In genomic region chr11:80184531-80185071, GRCm38 (mm10) we compare ENCODE assay signal across 8 mouse cellular contexts. TPM values are rescaled to one million over a fixed set of nuclear protein-coding genes. Genes with fewer than 3 reads are reported as not detected.
DNase-seq lines count a peak whose midpoint lies in the region; ATAC-seq lines count a peak whose summit lies in the region.

No protein-coding gene starts in this region.

- no peaks in the 10 kb centered on the region for H3K27me3 ChIP-seq in lung, embryonic 15.5 days
- H3K27me3 ChIP-seq in embryonic facial prominence, embryonic 14.5 days (replicated peaks; ENCODE audit: control insufficient read depth, insufficient read depth, low read length) = no peaks in the 10 kb centered on the region
- no peaks in the 10 kb centered on the region for H3K27me3 ChIP-seq in intestine, embryonic 15.5 days (replicated peaks)
- H3K27me3 ChIP-seq in neural tube, embryonic 13.5 days = peaks cover 6% of the 10 kb centered on the region; the same call in 1 of the 2 replicates

- peak overlapping the region; percentile 71 for H3K4me3 ChIP-seq in lung, embryonic 15.5 days
- H3K4me3 ChIP-seq in embryonic facial prominence, embryonic 14.5 days (ENCODE audit: low read depth, low read length) = peak overlapping the region; percentile 69
- H3K4me3 ChIP-seq in intestine, embryonic 15.5 days (replicated peaks) = peak overlapping the region; percentile 83
- peak overlapping the region; percentile 44 for H3K4me3 ChIP-seq in neural tube, embryonic 13.5 days

- no peaks in the 10 kb centered on the region for H3K9me3 ChIP-seq in lung, embryonic 15.5 days
- H3K9me3 ChIP-seq in embryonic facial prominence, embryonic 14.5 days (ENCODE audit: control insufficient read depth, low read length) = no peaks in the 10 kb centered on the region
- no peaks in the 10 kb centered on the region for H3K9me3 ChIP-seq in intestine, embryonic 15.5 days
- H3K9me3 ChIP-seq in neural tube, embryonic 13.5 days = no peaks in the 10 kb centered on the region

- 68% methylated on average over 6 of the region's 6 CpGs for WGBS in lung, embryonic 15.5 days
- 87% methylated on average over 6 of the region's 6 CpGs for WGBS in embryonic facial prominence, embryonic 14.5 days
- WGBS in intestine, embryonic 15.5 days = 87% methylated on average over 6 of the region's 6 CpGs
- 92% methylated on average over 6 of the region's 6 CpGs for WGBS in neural tube, embryonic 13.5 days

- H3K9ac ChIP-seq in lung, embryonic 15.5 days = peak overlapping the region; percentile 78; the same call in 1 of the 2 replicates
- H3K9ac ChIP-seq in embryonic facial prominence, embryonic 14.5 days (ENCODE audit: low read depth, low read length) = 0 out of 2 replicates have a peak overlapping the region, but pooled peaks have one; percentile 83
- peak overlapping the region; percentile 87; the same call in 1 of the 2 replicates for H3K9ac ChIP-seq in intestine, embryonic 15.5 days
- peak overlapping the region; percentile 62; the same call in 1 of the 2 replicates for H3K9ac ChIP-seq in neural tube, embryonic 13.5 days

- H3K36me3 ChIP-seq in lung, embryonic 15.5 days = no peaks in the 10 kb centered on the region
- no peaks in the 10 kb centered on the region for H3K36me3 ChIP-seq in embryonic facial prominence, embryonic 14.5 days (ENCODE audit: control insufficient read depth, insufficient read depth, low read length)
- H3K36me3 ChIP-seq in intestine, embryonic 15.5 days = no peaks in the 10 kb centered on the region
- H3K36me3 ChIP-seq in neural tube, embryonic 13.5 days = no peaks in the 10 kb centered on the region

- peak overlapping the region; percentile 83; the same call in 1 of the 2 replicates for H3K27ac ChIP-seq in lung, embryonic 15.5 days
- H3K27ac ChIP-seq in embryonic facial prominence, embryonic 14.5 days (replicated peaks; ENCODE audit: low read depth, low read length) = peak overlapping the region; percentile 88; the same call in 1 of the 2 replicates
- peak overlapping the region; percentile 90; the same call in 1 of the 2 replicates for H3K27ac ChIP-seq in intestine, embryonic 15.5 days
- H3K27ac ChIP-seq in neural tube, embryonic 13.5 days (replicated peaks) = no peak overlapping the region

- no peak for ATAC-seq in lung, embryonic 15.5 days (ENCODE audit: borderline replicate concordance, extremely low read depth, low FRiP score, low TSS enrichment)
- no peak for ATAC-seq in embryonic facial prominence, embryonic 14.5 days (ENCODE audit: low read depth)
- ATAC-seq in intestine, embryonic 15.5 days = no peak
- ATAC-seq in neural tube, embryonic 13.5 days (ENCODE audit: low read depth) = no peak

- no peaks in the 10 kb centered on the region for H3K4me1 ChIP-seq in lung, embryonic 15.5 days
- no peaks in the 10 kb centered on the region for H3K4me1 ChIP-seq in embryonic facial prominence, embryonic 14.5 days (ENCODE audit: control insufficient read depth, insufficient read depth, low read length)
- peaks cover 6% of the 10 kb centered on the region; the same call in 1 of the 2 replicates for H3K4me1 ChIP-seq in intestine, embryonic 15.5 days (replicated peaks)
- H3K4me1 ChIP-seq in neural tube, embryonic 13.5 days (replicated peaks) = 0 out of 2 replicates have a peak, but pooled peaks cover 12% of the 10 kb centered on the region

- no peak for DNase-seq in lung, postnatal 14 days
- DNase-seq in embryonic facial prominence, embryonic 14.5 days (ENCODE audit: low spot score) = no peak
- DNase-seq in layer of hippocampus, adult 11-12 months (ENCODE audit: low spot score) = no peak
- DNase-seq in adrenal gland, adult 8-10 months = no peak
- DNase-seq in cerebellum, adult 8-10 months = no peak

- H3K4me2 ChIP-seq in lung, embryonic 15.5 days = peak overlapping the region; percentile 78
- peak overlapping the region; percentile 72 for H3K4me2 ChIP-seq in embryonic facial prominence, embryonic 14.5 days (ENCODE audit: low read depth, low read length)
- peak overlapping the region; percentile 72 for H3K4me2 ChIP-seq in intestine, embryonic 15.5 days (replicated peaks)
- H3K4me2 ChIP-seq in neural tube, embryonic 13.5 days = peak overlapping the region; percentile 57

RNA-seq across cellular contexts. Expression of gene Rnf135, which starts 0.9 kb away (rescaled TPM):
- polyA plus RNA-seq in lung, embryonic 15.5 days (2015; fragmentation: Nextera tagmentation; extraction: Ambion mirVana) = 9.6 and 11.7 TPM in 2 replicates
- polyA plus RNA-seq in embryonic facial prominence, embryonic 14.5 days (2014; fragmentation: Nextera tagmentation; extraction: Ambion mirVana) = 6.7 and 8.3 TPM in 2 replicates
- 10.1 and 10.8 TPM in 2 replicates for polyA plus RNA-seq in intestine, embryonic 15.5 days (2015; fragmentation: Nextera tagmentation; extraction: Ambion mirVana)
- polyA plus RNA-seq in neural tube, embryonic 13.5 days (2015; fragmentation: Nextera tagmentation; extraction: Ambion mirVana) = 3.6 and 4.2 TPM in 2 replicates
- total RNA-seq in adrenal gland, adult 8-10 months (2022) = 10 to 100 TPM; 13.4 to 16.8 (median 13.7) TPM

RNA-seq across cellular contexts. Expression of gene Rhot1, which starts 24.2 kb away (rescaled TPM):
- polyA plus RNA-seq in lung, embryonic 15.5 days (2015; fragmentation: Nextera tagmentation; extraction: Ambion mirVana) = 51.6 and 54.1 TPM in 2 replicates
- 58.8 and 60.9 TPM in 2 replicates for polyA plus RNA-seq in embryonic facial prominence, embryonic 14.5 days (2014; fragmentation: Nextera tagmentation; extraction: Ambion mirVana)
- 43.2 and 46.6 TPM in 2 replicates for polyA plus RNA-seq in intestine, embryonic 15.5 days (2015; fragmentation: Nextera tagmentation; extraction: Ambion mirVana)
- polyA plus RNA-seq in neural tube, embryonic 13.5 days (2015; fragmentation: Nextera tagmentation; extraction: Ambion mirVana) = 76.2 and 80.0 TPM in 2 replicates
- total RNA-seq in adrenal gland, adult 8-10 months (2022) = 10 to 100 TPM; 72.8 to 84.0 (median 81.5) TPM

RNA-seq across cellular contexts. Expression of gene Adap2, which starts 30.7 kb away (rescaled TPM):
- 2.4 and 2.5 TPM in 2 replicates for polyA plus RNA-seq in lung, embryonic 15.5 days (2015; fragmentation: Nextera tagmentation; extraction: Ambion mirVana)
- polyA plus RNA-seq in embryonic facial prominence, embryonic 14.5 days (2014; fragmentation: Nextera tagmentation; extraction: Ambion mirVana) = 2.2 and 2.7 TPM in 2 replicates
- 3.6 and 4.2 TPM in 2 replicates for polyA plus RNA-seq in intestine, embryonic 15.5 days (2015; fragmentation: Nextera tagmentation; extraction: Ambion mirVana)
- 3.6 and 3.9 TPM in 2 replicates for polyA plus RNA-seq in neural tube, embryonic 13.5 days (2015; fragmentation: Nextera tagmentation; extraction: Ambion mirVana)
- 10 to 100 TPM in 2 of 4 experiments, 1 to 10 TPM in 2; 7.0 to 19.5 (median 13.3) TPM for total RNA-seq in adrenal gland, adult 8-10 months (2022)

RNA-seq across cellular contexts. Expression of gene Tefm, which starts 42.6 kb away (rescaled TPM):
- 28.2 and 29.2 TPM in 2 replicates for polyA plus RNA-seq in lung, embryonic 15.5 days (2015; fragmentation: Nextera tagmentation; extraction: Ambion mirVana)
- polyA plus RNA-seq in embryonic facial prominence, embryonic 14.5 days (2014; fragmentation: Nextera tagmentation; extraction: Ambion mirVana) = 21.6 and 23.9 TPM in 2 replicates
- 30.9 and 33.8 TPM in 2 replicates for polyA plus RNA-seq in intestine, embryonic 15.5 days (2015; fragmentation: Nextera tagmentation; extraction: Ambion mirVana)
- polyA plus RNA-seq in neural tube, embryonic 13.5 days (2015; fragmentation: Nextera tagmentation; extraction: Ambion mirVana) = 26.6 and 27.2 TPM in 2 replicates
- total RNA-seq in adrenal gland, adult 8-10 months (2022) = 10 to 100 TPM; 15.5 to 23.6 (median 17.5) TPM
